Mouse (Mus musculus): ENCODE results near the gene Usp10.

Usp10 gene

GRCm38 (mm10) chr8:119927422-119928092, 17.4 kb downstream of the Usp10 start:
- Histone ChIP-seq H3K27me3 (ENCODE audit: control insufficient read depth, insufficient read depth, low read length, poor library complexity, severe bottlenecking) (no peaks in the 10 kb centered on the region), H3K36me3 (ENCODE audit: control insufficient read depth, insufficient read depth, low read length, poor library complexity, severe bottlenecking) (no peaks in the 10 kb centered on the region; the same call in 1 of the 2 replicates)
- DNase-seq (ENCODE audit: low read depth, low spot score) = peak; percentile 64

- H3K36me3 ChIP-seq (ENCODE audit: control insufficient read depth, insufficient read depth, low read length, poor library complexity, severe bottlenecking) = peaks cover 5% of the 10 kb centered on the region
- no peaks in the 10 kb centered on the region for H3K27me3 ChIP-seq (ENCODE audit: control insufficient read depth, insufficient read depth, low read length, poor library complexity, severe bottlenecking)
- no peak for DNase-seq (ENCODE audit: low read depth, low spot score)
Observed at GRCm38 (mm10) chr8:119931317-119931716, 21.2 kb downstream of the Usp10 start.

- H3K27me3 ChIP-seq (ENCODE audit: control insufficient read depth, insufficient read depth, low read length, poor library complexity, severe bottlenecking) = no peaks in the 10 kb centered on the region
- H3K36me3 ChIP-seq (ENCODE audit: control insufficient read depth, insufficient read depth, low read length, poor library complexity, severe bottlenecking) = peaks cover 5% of the 10 kb centered on the region
- DNase-seq (ENCODE audit: low read depth, low spot score) = no peak
Observed at GRCm38 (mm10) chr8:119933681-119934080, 23.5 kb downstream of the Usp10 start.

GRCm38 (mm10) chr8:119935541-119935940, 25.4 kb downstream of the Usp10 start:
- no peaks in the 10 kb centered on the region for H3K27me3 ChIP-seq (ENCODE audit: control insufficient read depth, insufficient read depth, low read length, poor library complexity, severe bottlenecking)
- peaks cover 5% of the 10 kb centered on the region for H3K36me3 ChIP-seq (ENCODE audit: control insufficient read depth, insufficient read depth, low read length, poor library complexity, severe bottlenecking)
- no peak for DNase-seq (ENCODE audit: low read depth, low spot score)

GRCm38 (mm10) chr8:119938481-119938880, 28.3 kb downstream of the Usp10 start:
- Histone ChIP-seq H3K27me3 (ENCODE audit: control insufficient read depth, insufficient read depth, low read length, poor library complexity, severe bottlenecking) (no peaks in the 10 kb centered on the region), H3K36me3 (ENCODE audit: control insufficient read depth, insufficient read depth, low read length, poor library complexity, severe bottlenecking) (peaks cover 4% of the 10 kb centered on the region; the same call in 1 of the 2 replicates)
- no peak for DNase-seq (ENCODE audit: low read depth, low spot score)

- DNase-seq (ENCODE audit: low read depth, low spot score) = no peak
- H3K36me3 ChIP-seq (ENCODE audit: control insufficient read depth, insufficient read depth, low read length, poor library complexity, severe bottlenecking) = peaks cover 3% of the 10 kb centered on the region; the same call in 1 of the 2 replicates
Observed at GRCm38 (mm10) chr8:119939336-119939735, 29.2 kb downstream of the Usp10 start.

GRCm38 (mm10) chr8:119941471-119941870, 31.3 kb downstream of the Usp10 start:
- H3K27me3 ChIP-seq (ENCODE audit: control insufficient read depth, insufficient read depth, low read length, poor library complexity, severe bottlenecking) = no peaks in the 10 kb centered on the region
- H3K36me3 ChIP-seq (ENCODE audit: control insufficient read depth, insufficient read depth, low read length, poor library complexity, severe bottlenecking) = peaks cover 3% of the 10 kb centered on the region; the same call in 1 of the 2 replicates
- no peak for DNase-seq (ENCODE audit: low read depth, low spot score)

More at GRCm38 (mm10) chr8:119939336-119939735, 29.2 kb downstream of the Usp10 start:
- H3K27me3 ChIP-seq (ENCODE audit: control insufficient read depth, insufficient read depth, low read length, poor library complexity, severe bottlenecking) = no peaks in the 10 kb centered on the region

GRCm38 (mm10) chr8:119943616-119944015, 33.5 kb downstream of the Usp10 start:
- Histone ChIP-seq H3K27me3 (ENCODE audit: control insufficient read depth, insufficient read depth, low read length, poor library complexity, severe bottlenecking) (no peaks in the 10 kb centered on the region), H3K36me3 (ENCODE audit: control insufficient read depth, insufficient read depth, low read length, poor library complexity, severe bottlenecking) (peaks cover 3% of the 10 kb centered on the region; the same call in 1 of the 2 replicates)
- DNase-seq (ENCODE audit: low read depth, low spot score) = no peak

GRCm38 (mm10) chr8:119944096-119944811, 34.1 kb downstream of the Usp10 start:
- peak; percentile 72 for DNase-seq (ENCODE audit: low read depth, low spot score)
- no peaks in the 10 kb centered on the region for H3K27me3 ChIP-seq (ENCODE audit: control insufficient read depth, insufficient read depth, low read length, poor library complexity, severe bottlenecking)
- peaks cover 3% of the 10 kb centered on the region; the same call in 1 of the 2 replicates for H3K36me3 ChIP-seq (ENCODE audit: control insufficient read depth, insufficient read depth, low read length, poor library complexity, severe bottlenecking)

- DNase-seq (ENCODE audit: low read depth, low spot score) = no peak
- Histone ChIP-seq H3K27me3 (ENCODE audit: control insufficient read depth, insufficient read depth, low read length, poor library complexity, severe bottlenecking) (no peaks in the 10 kb centered on the region), H3K36me3 (ENCODE audit: control insufficient read depth, insufficient read depth, low read length, poor library complexity, severe bottlenecking) (peaks cover 2% of the 10 kb centered on the region)
Observed at GRCm38 (mm10) chr8:119946326-119946865, 36.2 kb downstream of the Usp10 start.

GRCm38 (mm10) chr8:119947653-119948052, 37.5 kb downstream of the Usp10 start:
- peaks cover 5% of the 10 kb centered on the region for H3K36me3 ChIP-seq (ENCODE audit: control insufficient read depth, insufficient read depth, low read length, poor library complexity, severe bottlenecking)
- DNase-seq (ENCODE audit: low read depth, low spot score) = peak; percentile 27
- H3K27me3 ChIP-seq (ENCODE audit: control insufficient read depth, insufficient read depth, low read length, poor library complexity, severe bottlenecking) = no peaks in the 10 kb centered on the region

GRCm38 (mm10) chr8:119948340-119948739, 38.2 kb downstream of the Usp10 start:
- no peaks in the 10 kb centered on the region for H3K27me3 ChIP-seq (ENCODE audit: control insufficient read depth, insufficient read depth, low read length, poor library complexity, severe bottlenecking)
- H3K36me3 ChIP-seq (ENCODE audit: control insufficient read depth, insufficient read depth, low read length, poor library complexity, severe bottlenecking) = peaks cover 5% of the 10 kb centered on the region
- no peak for DNase-seq (ENCODE audit: low read depth, low spot score)

GRCm38 (mm10) chr8:119952282-119952681, 42.1 kb downstream of the Usp10 start:
- Histone ChIP-seq H3K36me3 (ENCODE audit: control insufficient read depth, insufficient read depth, low read length, poor library complexity, severe bottlenecking) (peaks cover 20% of the 10 kb centered on the region), H3K27me3 (ENCODE audit: control insufficient read depth, insufficient read depth, low read length, poor library complexity, severe bottlenecking) (no peaks in the 10 kb centered on the region)
- DNase-seq (ENCODE audit: low read depth, low spot score) = no peak

- Histone ChIP-seq H3K36me3 (ENCODE audit: control insufficient read depth, insufficient read depth, low read length, poor library complexity, severe bottlenecking) (peaks cover 21% of the 10 kb centered on the region), H3K27me3 (ENCODE audit: control insufficient read depth, insufficient read depth, low read length, poor library complexity, severe bottlenecking) (no peaks in the 10 kb centered on the region)
- no peak for DNase-seq (ENCODE audit: low read depth, low spot score)
Observed at GRCm38 (mm10) chr8:119952747-119953146, 42.6 kb downstream of the Usp10 start.

- no peak for DNase-seq (ENCODE audit: low read depth, low spot score)
- peaks cover 19% of the 10 kb centered on the region for H3K36me3 ChIP-seq (ENCODE audit: control insufficient read depth, insufficient read depth, low read length, poor library complexity, severe bottlenecking)
Observed at GRCm38 (mm10) chr8:119955333-119955732, 45.2 kb downstream of the Usp10 start.

More at GRCm38 (mm10) chr8:119955333-119955732, 45.2 kb downstream of the Usp10 start:
- H3K27me3 ChIP-seq (ENCODE audit: control insufficient read depth, insufficient read depth, low read length, poor library complexity, severe bottlenecking) = no peaks in the 10 kb centered on the region
